In the genomic region with DNA sequence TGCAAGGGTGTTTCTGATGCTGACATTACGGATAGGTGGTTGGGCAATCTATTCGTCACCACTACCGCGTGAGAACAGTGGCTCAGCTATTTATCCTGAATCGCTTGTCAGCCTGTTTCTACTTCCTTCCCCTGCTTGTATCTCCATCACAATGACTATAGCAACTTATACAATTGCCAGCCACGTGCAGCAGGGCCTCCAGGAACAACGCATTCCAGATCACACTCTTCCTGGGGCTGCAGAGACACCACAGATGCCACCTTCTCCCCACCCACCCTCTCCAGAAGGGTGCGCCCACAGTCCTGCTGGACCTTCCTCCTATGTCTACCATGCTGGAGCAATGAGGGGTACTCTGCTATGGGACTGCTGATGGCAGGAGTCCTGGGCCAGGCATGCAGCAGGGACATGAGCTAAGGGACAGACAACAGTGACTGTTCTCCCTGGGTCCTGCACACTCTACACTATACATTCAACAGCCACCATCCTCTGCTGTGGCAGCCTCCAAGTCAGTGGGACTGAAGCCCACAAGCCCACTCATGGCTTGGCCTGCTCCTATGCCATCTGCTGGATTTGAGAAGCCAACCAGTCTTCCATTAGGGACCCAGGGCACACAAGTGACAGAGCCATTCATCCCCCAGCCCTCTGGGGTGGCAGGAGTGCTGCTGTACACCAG, we compare ENCODE assay signal across 10 mouse cellular contexts. TPM values are rescaled to one million over a fixed set of nuclear protein-coding genes. Genes with fewer than 3 reads are reported as not detected.
DNase-seq lines count a peak whose midpoint lies in the region; ATAC-seq and TF ChIP-seq lines count a peak whose summit lies in the region.
"Had no signal": no experiment of that assay in that cellular context is flagged by ENCODE, and none has a peak within 500 bp of the region (broad histone marks: within the 10 kb centered on the region; RNA-seq: fewer than 3 reads in every experiment).

No protein-coding gene starts in this region.

- no peak overlapping the region for H3K4me2 ChIP-seq in heart, embryonic 12.5 days
- H3K4me2 ChIP-seq in midbrain, embryonic 11.5 days = no peak overlapping the region
- H3K4me2 ChIP-seq: embryonic facial prominence, embryonic 15.5 days had no signal

- 0 out of 2 replicates have a peak, but pooled peaks cover 3% of the 10 kb centered on the region for H3K27me3 ChIP-seq in heart, embryonic 12.5 days (replicated peaks)
- H3K27me3 ChIP-seq in megakaryocyte, embryonic 14.5 days (replicated peaks) = peaks cover 66% of the 10 kb centered on the region
- H3K27me3 ChIP-seq in midbrain, embryonic 11.5 days (ENCODE audit: control insufficient read depth, insufficient read depth, low read length) = no peaks in the 10 kb centered on the region
- H3K27me3 ChIP-seq in thymus, adult 2 months (ENCODE audit: control insufficient read depth, insufficient read depth, low read length) = no peaks in the 10 kb centered on the region
- H3K27me3 ChIP-seq: embryonic facial prominence, embryonic 15.5 days had no signal

- TF ChIP-seq CTCF in bone marrow macrophage, adult 2 months (IDR thresholded peaks at IDR 0.05; ENCODE audit: low read depth, low read length) = no peak
- TF ChIP-seq CTCF in thymus, adult 2 months (IDR thresholded peaks at IDR 0.05; ENCODE audit: borderline replicate concordance, control insufficient read depth, extremely low read depth, insufficient read depth, low read length, poor library complexity) = no peak

- DNase-seq in heart, postnatal 10 days = no peak
- peak; percentile 91 for DNase-seq in layer of hippocampus, adult 9-11 months
- DNase-seq in midbrain, embryonic 11.5 days (ENCODE audit: low spot score, missing footprints) = no peak
- no peak for DNase-seq in thymus, adult 2 months
- DNase-seq in T-cell, adult 2 months (ENCODE audit: low spot score) = no peak

- no peak for ATAC-seq in heart, embryonic 12.5 days (ENCODE audit: insufficient number of reproducible peaks, low FRiP score)
- no peak for ATAC-seq in midbrain, embryonic 11.5 days (ENCODE audit: low FRiP score)

- TF ChIP-seq POLR2A in bone marrow macrophage, adult 2 months (IDR thresholded peaks at IDR 0.05; ENCODE audit: borderline replicate concordance, low read depth, low read length) = no peak
- no peak for TF ChIP-seq POLR2A in thymus, adult 2 months (IDR thresholded peaks at IDR 0.05; ENCODE audit: control insufficient read depth, extremely low read depth, insufficient read depth, low read length, poor library complexity)

- 0 out of 2 replicates have a peak, but pooled peaks cover 6% of the 10 kb centered on the region for H3K36me3 ChIP-seq in heart, embryonic 12.5 days
- H3K36me3 ChIP-seq in megakaryocyte, embryonic 14.5 days (replicated peaks; ENCODE audit: low read length) = no peaks in the 10 kb centered on the region
- no peaks in the 10 kb centered on the region for H3K36me3 ChIP-seq in midbrain, embryonic 11.5 days (ENCODE audit: control insufficient read depth, insufficient read depth, low read length)
- H3K36me3 ChIP-seq in thymus, adult 2 months (ENCODE audit: control insufficient read depth, insufficient read depth, low read length) = no peaks in the 10 kb centered on the region
- H3K36me3 ChIP-seq: embryonic facial prominence, embryonic 15.5 days had no signal

- no peak overlapping the region for H3K9ac ChIP-seq in heart, embryonic 12.5 days
- no peak overlapping the region for H3K9ac ChIP-seq in midbrain, embryonic 11.5 days (ENCODE audit: low read length)
- H3K9ac ChIP-seq: embryonic facial prominence, embryonic 15.5 days had no signal

- no peak overlapping the region for H3K4me3 ChIP-seq in heart, embryonic 12.5 days
- no peak overlapping the region for H3K4me3 ChIP-seq in bone marrow macrophage, adult 2 months (ENCODE audit: insufficient read depth, low read length)
- H3K4me3 ChIP-seq in megakaryocyte, embryonic 14.5 days (replicated peaks) = peak overlapping the region; percentile 9
- no peak overlapping the region for H3K4me3 ChIP-seq in midbrain, embryonic 11.5 days (ENCODE audit: low read depth, low read length)
- no peak overlapping the region for H3K4me3 ChIP-seq in thymus, adult 2 months (ENCODE audit: control insufficient read depth, insufficient read depth, low read length)
- H3K4me3 ChIP-seq: embryonic facial prominence, embryonic 15.5 days; myocyte had no signal

- 35% methylated on average over 8 of the region's 8 CpGs for whole genome bisulfite sequencing in heart, embryonic 12.5 days
- 89% methylated on average over 8 of the region's 8 CpGs for WGBS in midbrain, embryonic 11.5 days
- WGBS in thymus, adult 2 months = 77% methylated on average over 8 of the region's 8 CpGs

- H3K27ac ChIP-seq in heart, embryonic 12.5 days (ENCODE audit: poor library complexity, severe bottlenecking) = peak overlapping the region; percentile 6; the same call in 1 of the 2 replicates
- peak overlapping the region; percentile 76 for H3K27ac ChIP-seq in bone marrow macrophage, adult 2 months (ENCODE audit: insufficient read depth, low read depth, low read length)
- H3K27ac ChIP-seq in midbrain, embryonic 11.5 days (ENCODE audit: low read depth, low read length) = no peak overlapping the region
- H3K27ac ChIP-seq in thymus, adult 2 months (ENCODE audit: control insufficient read depth, insufficient read depth, low read length) = no peak overlapping the region
- H3K27ac ChIP-seq: embryonic facial prominence, embryonic 15.5 days had no signal

- H3K9me3 ChIP-seq in heart, embryonic 12.5 days (replicated peaks) = peaks cover 8% of the 10 kb centered on the region
- peaks cover 13% of the 10 kb centered on the region for H3K9me3 ChIP-seq in megakaryocyte, embryonic 14.5 days
- H3K9me3 ChIP-seq in midbrain, embryonic 11.5 days (ENCODE audit: control insufficient read depth, low read length) = no peaks in the 10 kb centered on the region; the same call in 1 of the 2 replicates
- H3K9me3 ChIP-seq: embryonic facial prominence, embryonic 15.5 days had no signal

- intact Hi-C loops in heart, postnatal 10 days (cut with DNase I) = no loop called here

- H3K4me1 ChIP-seq in heart, embryonic 12.5 days (replicated peaks) = peaks cover 54% of the 10 kb centered on the region
- H3K4me1 ChIP-seq in bone marrow macrophage, adult 2 months (ENCODE audit: control insufficient read depth, insufficient read depth, low read length) = peaks cover 50% of the 10 kb centered on the region
- H3K4me1 ChIP-seq in megakaryocyte, embryonic 14.5 days = peaks cover 11% of the 10 kb centered on the region
- no peaks in the 10 kb centered on the region for H3K4me1 ChIP-seq in midbrain, embryonic 11.5 days (ENCODE audit: control insufficient read depth, insufficient read depth, low read length)
- H3K4me1 ChIP-seq in thymus, adult 2 months (replicated peaks; ENCODE audit: control insufficient read depth, insufficient read depth, low read length) = peaks cover 14% of the 10 kb centered on the region

RNA-seq across cellular contexts. Expression of a gene that starts 42.9 kb away (rescaled TPM):
- 29.9 and 30.2 TPM in 2 replicates for polyA plus RNA-seq in heart, embryonic 12.5 days (2016; fragmentation: Nextera tagmentation; extraction: Ambion mirVana)
- total RNA-seq in heart, postnatal 10 days (2021) = 10 to 100 TPM; 59.7 to 65.1 TPM
- 93.0 and 99.5 TPM in 2 replicates for polyA plus RNA-seq in bone marrow macrophage, adult 2 months (2012; ENCODE audit: insufficient read depth, insufficient read length, missing spikeins)
- polyA plus RNA-seq in megakaryocyte, embryonic 14.5 days (2012; ENCODE audit: insufficient read depth, low replicate concordance) = 2.2 TPM in 1 of 2 replicates, not detected in the other
- 15.3 and 15.8 TPM in 2 replicates for polyA plus RNA-seq in midbrain, embryonic 11.5 days (2014; fragmentation: Nextera tagmentation; extraction: Ambion mirVana)
- 10.5 and 10.7 TPM in 2 replicates for polyA plus RNA-seq in thymus, adult 2 months (2012; rRNA removed)

RNA-seq across cellular contexts. Expression of a gene that starts 56.6 kb away (rescaled TPM):
- 42.7 and 42.9 TPM in 2 replicates for polyA plus RNA-seq in heart, embryonic 12.5 days (2016; fragmentation: Nextera tagmentation; extraction: Ambion mirVana)
- 10 to 100 TPM; 29.8 to 37.9 TPM for total RNA-seq in heart, postnatal 10 days (2021)
- 37.5 and 39.7 TPM in 2 replicates for polyA plus RNA-seq in bone marrow macrophage, adult 2 months (2012; ENCODE audit: insufficient read depth, insufficient read length, missing spikeins)
- 0.60 and 1.9 TPM in 2 replicates for polyA plus RNA-seq in megakaryocyte, embryonic 14.5 days (2012; ENCODE audit: insufficient read depth, low replicate concordance)
- polyA plus RNA-seq in midbrain, embryonic 11.5 days (2014; fragmentation: Nextera tagmentation; extraction: Ambion mirVana) = 45.5 and 48.6 TPM in 2 replicates
- polyA plus RNA-seq in thymus, adult 2 months (2012; rRNA removed) = 23.8 and 24.2 TPM in 2 replicates

Comparison
In these comparisons a context has a peak if more than half of its experiments do, and no peak if none do; other contexts are left out.
1. H3K27ac ChIP-seq: peak in heart, embryonic 12.5 days (single experiment) and bone marrow macrophage, adult 2 months (single experiment); none in midbrain, embryonic 11.5 days (single experiment) and thymus, adult 2 months (single experiment).